Mouse (Mus musculus): ENCODE results near the gene Cxcl2. TPM values are rescaled to one million over a fixed set of nuclear protein-coding genes. Genes with fewer than 3 reads are reported as not detected.
A peak's percentile ranks its signal among the peaks of the same experiment; 100 is the strongest.

The Cxcl2 gene
- polyA plus RNA-seq, 1 experiment from 2014 or later = 0.28 TPM

DNA sequence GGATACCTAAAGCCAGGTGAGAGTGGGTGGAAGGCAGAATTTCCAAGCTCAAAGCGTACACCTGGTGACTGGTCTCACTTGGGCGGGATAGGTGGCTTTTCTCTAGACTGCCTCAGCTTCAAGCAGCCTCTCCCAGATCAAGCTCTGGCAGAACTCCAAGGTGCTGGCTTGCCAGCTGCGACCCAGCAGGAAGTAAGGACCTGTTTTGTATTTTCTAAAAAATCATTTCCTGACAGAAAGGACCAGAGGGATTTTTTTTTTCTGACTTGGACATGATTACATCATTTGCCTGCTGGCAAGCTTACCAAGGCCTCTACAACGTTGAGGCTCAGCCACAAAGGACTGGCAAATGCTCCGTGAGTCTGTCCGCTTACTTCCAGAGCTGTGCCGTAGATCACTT, 3.5 kb upstream of the Cxcl2 start:
- Histone ChIP-seq H3K27ac (no peak overlapping the region), H3K9me3 (no peaks in the 10 kb centered on the region), H3K4me3 (no peak overlapping the region), H3K4me1 (peaks cover 27% of the 10 kb centered on the region), H3K27me3 (peaks cover 31% of the 10 kb centered on the region), H3K4me2 (replicated peaks) (no peak overlapping the region), H3K36me3 (no peaks in the 10 kb centered on the region), H3K9ac (no peak overlapping the region)
- ATAC-seq (ENCODE audit: low FRiP score, low read depth) = no peak
- 26% methylated on average over 7 of the region's 7 CpGs for WGBS

DNA sequence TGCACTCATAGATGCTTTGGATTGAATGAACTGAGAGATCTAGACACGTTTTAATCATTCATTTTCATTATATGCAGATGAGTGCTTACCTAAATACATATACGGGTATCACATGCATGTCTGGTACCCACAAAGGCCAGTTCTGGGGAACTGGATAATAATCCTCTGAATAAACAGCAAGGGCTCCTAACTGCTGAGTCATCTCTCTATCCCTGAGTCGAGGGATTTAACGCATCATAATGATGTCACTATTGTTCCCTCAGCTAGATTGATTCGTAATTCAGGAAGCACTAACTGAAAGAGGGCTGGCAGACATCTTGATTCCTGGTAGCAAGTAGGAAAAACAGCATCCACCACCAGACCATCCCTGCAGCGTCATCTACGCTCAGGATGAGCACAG, 3.0 kb upstream of the Cxcl2 start:
- peaks cover 27% of the 10 kb centered on the region for H3K4me1 ChIP-seq
- H3K9me3 ChIP-seq = no peaks in the 10 kb centered on the region
- H3K4me2 ChIP-seq (replicated peaks) = no peak overlapping the region
- no peak overlapping the region for H3K9ac ChIP-seq
- ATAC-seq (ENCODE audit: low FRiP score, low read depth) = no peak
- no peaks in the 10 kb centered on the region for H3K36me3 ChIP-seq
- H3K27ac ChIP-seq = no peak overlapping the region
- no peak overlapping the region for H3K4me3 ChIP-seq
- H3K27me3 ChIP-seq = peaks cover 35% of the 10 kb centered on the region
- WGBS = 71% methylated on average over 7 of the region's 7 CpGs

DNA sequence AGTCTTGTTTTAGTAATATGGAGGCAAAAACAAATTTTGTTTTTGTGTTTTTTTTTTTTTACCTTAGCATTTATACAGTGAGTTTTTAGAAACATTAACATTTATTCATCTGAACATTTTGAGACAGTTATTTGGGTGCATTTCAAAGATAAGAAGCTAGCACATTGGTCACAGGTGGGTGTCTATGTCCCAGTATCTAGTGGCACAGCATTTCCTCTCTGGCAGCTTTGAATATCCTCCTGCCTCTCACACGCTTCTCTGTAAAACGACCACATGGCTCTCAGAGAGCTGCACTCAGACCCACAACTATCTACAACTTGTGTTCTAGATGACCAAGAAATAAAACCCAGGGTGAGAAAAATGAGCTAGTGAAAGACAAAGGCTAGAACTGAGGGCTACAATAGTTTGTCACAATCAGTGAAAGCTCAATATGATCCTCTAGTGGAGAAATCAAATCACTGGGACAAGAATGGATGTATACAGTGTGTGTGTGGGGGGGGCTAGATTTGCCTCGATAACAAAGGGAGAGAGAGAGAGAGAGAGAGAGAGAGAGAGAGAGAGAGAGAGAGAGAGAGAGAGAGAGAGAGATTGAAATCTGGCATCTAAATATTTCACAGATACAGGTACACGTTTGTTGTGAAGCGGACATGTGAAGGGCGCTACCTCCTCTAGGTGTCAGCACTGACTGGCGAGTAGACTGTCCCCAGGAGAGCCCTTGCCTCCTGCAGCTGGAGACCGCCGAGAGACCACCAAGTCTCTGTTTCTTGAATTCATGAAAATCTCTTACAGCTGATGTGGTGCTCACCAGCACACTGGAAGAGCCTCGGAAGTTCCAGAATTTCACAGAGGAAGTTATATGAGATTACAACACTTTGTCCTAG, 1.1 kb upstream of the Cxcl2 start:
- 8% methylated on average over 10 of the region's 10 CpGs for WGBS
- Histone ChIP-seq H3K9me3 (no peaks in the 10 kb centered on the region), H3K36me3 (no peaks in the 10 kb centered on the region), H3K9ac (no peak overlapping the region), H3K4me2 (replicated peaks) (peak overlapping the region; percentile 70), H3K27me3 (peaks cover 43% of the 10 kb centered on the region), H3K4me1 (peaks cover 28% of the 10 kb centered on the region), H3K27ac (no peak overlapping the region), H3K4me3 (peak overlapping the region; percentile 37)
- ATAC-seq (ENCODE audit: low FRiP score, low read depth) = no peak

DNA sequence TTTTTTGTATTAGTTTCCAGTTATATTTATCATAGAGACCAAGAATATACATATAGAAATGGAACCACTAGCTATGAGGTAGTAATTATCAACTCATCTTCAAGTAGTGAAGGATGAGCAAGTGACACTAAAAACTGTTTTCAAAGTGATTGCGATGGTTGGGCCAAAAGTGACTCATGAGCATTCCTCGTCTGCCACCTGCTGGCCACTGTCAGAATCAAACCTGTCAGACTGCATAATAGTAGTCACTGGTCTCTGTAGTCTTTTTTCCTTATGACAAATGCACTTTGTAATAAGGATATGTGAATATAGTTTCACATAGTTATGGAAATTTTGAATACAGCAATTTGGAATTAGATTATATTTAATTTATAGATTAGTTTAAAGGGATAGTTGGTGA, 5.3 kb downstream of the Cxcl2 start:
- Histone ChIP-seq H3K4me1 (0 out of 2 replicates have a peak, but pooled peaks cover 4% of the 10 kb centered on the region), H3K27ac (no peak overlapping the region), H3K27me3 (peaks cover 27% of the 10 kb centered on the region), H3K36me3 (no peaks in the 10 kb centered on the region), H3K4me3 (no peak overlapping the region), H3K9ac (no peak overlapping the region), H3K9me3 (no peaks in the 10 kb centered on the region), H3K4me2 (replicated peaks) (no peak overlapping the region)
- WGBS = 1% methylated on average over 2 of the region's 2 CpGs
- ATAC-seq (ENCODE audit: low FRiP score, low read depth) = peak; percentile 48

- ATAC-seq (ENCODE audit: low FRiP score, low read depth) = no peak
- no peaks in the 10 kb centered on the region for H3K36me3 ChIP-seq
- no peak overlapping the region for H3K4me3 ChIP-seq
- WGBS = 76% methylated on average over 2 of the region's 2 CpGs
- H3K27me3 ChIP-seq = no peaks in the 10 kb centered on the region
- H3K9ac ChIP-seq = no peak overlapping the region
- no peaks in the 10 kb centered on the region for H3K4me1 ChIP-seq
- H3K27ac ChIP-seq = no peak overlapping the region
- H3K4me2 ChIP-seq (replicated peaks) = no peak overlapping the region
- no peaks in the 10 kb centered on the region for H3K9me3 ChIP-seq
These were observed 15.8 kb downstream of the Cxcl2 start for GRCm38 (mm10) chr5:90919495-90919894.

GRCm38 (mm10) chr5:90922958-90923357, 19.3 kb downstream of the Cxcl2 start:
- Histone ChIP-seq H3K4me1 (no peaks in the 10 kb centered on the region), H3K27me3 (no peaks in the 10 kb centered on the region), H3K4me2 (replicated peaks) (no peak overlapping the region), H3K4me3 (no peak overlapping the region), H3K9ac (no peak overlapping the region), H3K36me3 (no peaks in the 10 kb centered on the region), H3K9me3 (no peaks in the 10 kb centered on the region), H3K27ac (no peak overlapping the region)
- no peak for ATAC-seq (ENCODE audit: low FRiP score, low read depth)
- 86% methylated on average over 4 of the region's 4 CpGs for WGBS

DNA sequence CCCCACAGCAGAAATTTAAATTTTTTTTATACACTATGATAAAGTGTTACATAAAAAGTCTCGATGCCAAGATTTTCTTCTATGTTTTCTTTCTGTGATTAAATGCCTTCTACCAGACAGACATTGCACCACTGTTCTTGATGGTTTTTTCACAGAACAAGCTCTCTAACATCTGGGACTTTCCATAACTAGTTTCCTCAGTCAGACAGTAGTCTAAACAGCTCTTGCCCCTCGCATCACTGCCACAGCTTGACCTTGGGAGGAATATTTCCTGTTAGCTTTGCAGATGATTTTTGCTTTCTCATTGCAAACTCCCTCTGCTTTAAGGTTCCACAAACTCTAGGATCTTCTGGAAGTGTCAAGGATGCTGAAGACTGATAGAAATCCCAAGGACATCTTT, 26.9 kb downstream of the Cxcl2 start:
- peaks cover 22% of the 10 kb centered on the region for H3K36me3 ChIP-seq
- H3K27ac ChIP-seq = peak overlapping the region; percentile 99
- peaks cover 10% of the 10 kb centered on the region for H3K4me1 ChIP-seq
- H3K9ac ChIP-seq = peak overlapping the region; percentile 96
- H3K4me2 ChIP-seq (replicated peaks) = peak overlapping the region; percentile 60
- ATAC-seq (ENCODE audit: low FRiP score, low read depth) = no peak
- WGBS = 43% methylated on average over 2 of the region's 2 CpGs
- H3K27me3 ChIP-seq = no peaks in the 10 kb centered on the region
- H3K9me3 ChIP-seq = no peaks in the 10 kb centered on the region
- H3K4me3 ChIP-seq = peak overlapping the region; percentile 76

GRCm38 (mm10) chr5:90930971-90931851, 27.5 kb downstream of the Cxcl2 start, which contains the start of gene Mthfd2l:
TSS of gene Mthfd2l (plus strand) at chr5:90931117.
- Histone ChIP-seq H3K27me3 (no peaks in the 10 kb centered on the region), H3K27ac (peak within 1 kb of the TSS; percentile 99), H3K9me3 (no peaks in the 10 kb centered on the region), H3K4me3 (peak within 1 kb of the TSS; percentile 76), H3K9ac (peak within 1 kb of the TSS; percentile 96), H3K4me1 (peaks cover 10% of the 10 kb centered on the region), H3K36me3 (peaks cover 22% of the 10 kb centered on the region), H3K4me2 (replicated peaks) (peak within 1 kb of the TSS; percentile 60)
- peak; percentile 98 for ATAC-seq (ENCODE audit: low FRiP score, low read depth)
- WGBS = under 1% methylated on average over 79 of the region's 79 CpGs

DNA sequence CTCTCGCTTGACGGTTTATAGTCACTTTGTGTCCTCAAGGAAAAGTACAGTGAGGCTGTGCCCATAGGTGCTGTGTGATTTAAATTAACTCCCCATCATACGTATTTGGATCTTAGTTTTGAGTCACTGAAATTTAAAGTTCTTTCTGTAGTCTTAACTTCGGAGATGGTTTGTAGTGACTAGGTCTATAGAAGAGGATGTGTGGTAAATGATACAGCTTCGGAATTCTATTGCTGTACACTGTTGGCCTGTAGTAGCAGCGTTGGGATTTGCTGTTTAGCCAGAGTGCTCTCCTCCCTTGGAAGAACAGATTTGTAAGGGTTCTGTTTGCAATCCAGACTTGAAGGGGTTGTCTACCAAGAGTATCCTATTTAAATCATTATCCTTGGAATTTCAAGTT, 28.2 kb downstream of the Cxcl2 start:
- H3K4me2 ChIP-seq (replicated peaks) = peak overlapping the region; percentile 60
- H3K4me3 ChIP-seq = peak overlapping the region; percentile 76
- peak; percentile 37; the same call in 1 of the 2 replicates for ATAC-seq (ENCODE audit: low FRiP score, low read depth)
- H3K9me3 ChIP-seq = no peaks in the 10 kb centered on the region
- peaks cover 13% of the 10 kb centered on the region for H3K4me1 ChIP-seq
- H3K27me3 ChIP-seq = no peaks in the 10 kb centered on the region
- peaks cover 22% of the 10 kb centered on the region for H3K36me3 ChIP-seq
- H3K27ac ChIP-seq = peak overlapping the region; percentile 99
- WGBS = 7% methylated on average over 6 of the region's 6 CpGs
- H3K9ac ChIP-seq = peak overlapping the region; percentile 96

- Histone ChIP-seq H3K9me3 (no peaks in the 10 kb centered on the region), H3K4me2 (replicated peaks) (no peak overlapping the region), H3K4me1 (peaks cover 10% of the 10 kb centered on the region), H3K36me3 (peaks cover 25% of the 10 kb centered on the region), H3K27me3 (no peaks in the 10 kb centered on the region), H3K9ac (no peak overlapping the region), H3K27ac (no peak overlapping the region), H3K4me3 (no peak overlapping the region)
- WGBS = 52% methylated on average over 2 of the region's 2 CpGs
- ATAC-seq (ENCODE audit: low FRiP score, low read depth) = no peak
These were observed 33.0 kb downstream of the Cxcl2 start for GRCm38 (mm10) chr5:90936706-90937105.

- no peaks in the 10 kb centered on the region for H3K27me3 ChIP-seq
- ATAC-seq (ENCODE audit: low FRiP score, low read depth) = no peak
- no peak overlapping the region for H3K9ac ChIP-seq
- H3K4me2 ChIP-seq (replicated peaks) = no peak overlapping the region
- no peak overlapping the region for H3K27ac ChIP-seq
- no peak overlapping the region for H3K4me3 ChIP-seq
- H3K4me1 ChIP-seq = no peaks in the 10 kb centered on the region
- no peaks in the 10 kb centered on the region for H3K9me3 ChIP-seq
- WGBS = 92% methylated on average over 2 of the region's 2 CpGs
- H3K36me3 ChIP-seq = peaks cover 8% of the 10 kb centered on the region; the same call in 1 of the 2 replicates
These were observed 41.8 kb downstream of the Cxcl2 start for GRCm38 (mm10) chr5:90945453-90945852.

DNA sequence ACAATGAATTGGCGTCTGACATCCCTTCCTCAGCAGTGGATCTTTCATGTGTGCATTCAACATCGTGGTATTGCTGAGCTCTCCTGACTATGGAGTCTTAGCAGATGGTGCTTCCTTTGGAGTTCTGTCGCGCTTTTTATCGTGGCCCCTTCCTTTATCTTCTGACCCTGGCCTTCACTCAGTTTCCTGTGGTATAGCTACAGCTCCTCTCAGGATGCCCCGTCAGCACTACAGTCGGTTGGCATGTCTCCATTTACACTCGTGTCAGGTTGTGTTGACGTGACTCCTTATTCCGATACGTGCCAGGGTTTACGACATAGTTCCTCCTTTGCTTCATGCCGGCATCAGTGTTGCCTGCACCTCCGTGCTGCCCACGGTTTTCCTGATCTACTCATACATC, 45.8 kb downstream of the Cxcl2 start:
- Histone ChIP-seq H3K36me3 (peaks cover 8% of the 10 kb centered on the region; the same call in 1 of the 2 replicates), H3K9me3 (no peaks in the 10 kb centered on the region), H3K27me3 (no peaks in the 10 kb centered on the region), H3K27ac (no peak overlapping the region), H3K4me1 (no peaks in the 10 kb centered on the region), H3K4me2 (replicated peaks) (no peak overlapping the region), H3K4me3 (no peak overlapping the region), H3K9ac (no peak overlapping the region)
- 89% methylated on average over 15 of the region's 15 CpGs for WGBS
- ATAC-seq (ENCODE audit: low FRiP score, low read depth) = no peak
